Mouse (Mus musculus): Measurements from ENCODE around the gene Rftn1. TPM values are rescaled to one million over a fixed set of nuclear protein-coding genes. Genes with fewer than 3 reads are reported as not detected.

Gene Rftn1
- total and polyA plus RNA-seq, 2 experiments from 2014 or later, result 19.7 to 44.4 TPM

GRCm38 (mm10) chr17:49987095-49987494, 203.4 kb downstream of the Rftn1 start:
- H3K27me3 ChIP-seq (ENCODE audit: insufficient read depth, low read length), result no peaks in the 10 kb centered on the region
- TF ChIP-seq CTCF (IDR thresholded peaks at IDR 0.05; ENCODE audit: low read depth), result no peak
- no peaks in the 10 kb centered on the region for H3K9me3 ChIP-seq (ENCODE audit: low read length)
- 93% methylated on average over 6 of the region's 6 CpGs for WGBS
- H3K27ac ChIP-seq, result no peak overlapping the region
- no peaks in the 10 kb centered on the region for H3K4me1 ChIP-seq (ENCODE audit: insufficient read depth, low read length)
- no peak for DNase-seq (ENCODE audit: low spot score)
- H3K9ac ChIP-seq (replicated peaks; ENCODE audit: low read length), result no peak overlapping the region
- no peak overlapping the region for H3K4me2 ChIP-seq (ENCODE audit: low read depth, low read length)
- H3K4me3 ChIP-seq (ENCODE audit: low read length), result no peak overlapping the region
- H3K36me3 ChIP-seq (ENCODE audit: insufficient read depth, low read length), result no peaks in the 10 kb centered on the region
- ATAC-seq, result no peak

GRCm38 (mm10) chr17:49983478-49983877, 207.0 kb downstream of the Rftn1 start:
- DNase-seq (ENCODE audit: low spot score) (no peak), ATAC-seq (no peak)
- Histone ChIP-seq H3K9me3 (ENCODE audit: low read length) (no peaks in the 10 kb centered on the region), H3K27ac (no peak overlapping the region), H3K36me3 (ENCODE audit: insufficient read depth, low read length) (no peaks in the 10 kb centered on the region), H3K4me1 (ENCODE audit: insufficient read depth, low read length) (no peaks in the 10 kb centered on the region), H3K27me3 (ENCODE audit: insufficient read depth, low read length) (no peaks in the 10 kb centered on the region), H3K4me2 (ENCODE audit: low read depth, low read length) (no peak overlapping the region), H3K9ac (replicated peaks; ENCODE audit: low read length) (no peak overlapping the region), H3K4me3 (ENCODE audit: low read length) (no peak overlapping the region)
- WGBS, result 87% methylated on average over 5 of the region's 5 CpGs
- TF ChIP-seq CTCF (IDR thresholded peaks at IDR 0.05; ENCODE audit: low read depth), result no peak

GRCm38 (mm10) chr17:49982611-49983390, 207.7 kb downstream of the Rftn1 start:
- H3K4me2 ChIP-seq (ENCODE audit: low read depth, low read length), result no peak overlapping the region
- DNase-seq (ENCODE audit: low spot score) (no peak), ATAC-seq (no peak)
- no peak overlapping the region for H3K27ac ChIP-seq
- no peaks in the 10 kb centered on the region for H3K27me3 ChIP-seq (ENCODE audit: insufficient read depth, low read length)
- H3K4me1 ChIP-seq (ENCODE audit: insufficient read depth, low read length), result no peaks in the 10 kb centered on the region
- no peak for TF ChIP-seq CTCF (IDR thresholded peaks at IDR 0.05; ENCODE audit: low read depth)
- no peaks in the 10 kb centered on the region for H3K9me3 ChIP-seq (ENCODE audit: low read length)
- 79% methylated on average over 6 of the region's 6 CpGs for WGBS
- no peak overlapping the region for H3K4me3 ChIP-seq (ENCODE audit: low read length)
- H3K36me3 ChIP-seq (ENCODE audit: insufficient read depth, low read length), result no peaks in the 10 kb centered on the region
- no peak overlapping the region for H3K9ac ChIP-seq (replicated peaks; ENCODE audit: low read length)

- H3K4me1 ChIP-seq (ENCODE audit: insufficient read depth, low read length), result no peaks in the 10 kb centered on the region
- H3K27ac ChIP-seq, result no peak overlapping the region
- DNase-seq (ENCODE audit: low spot score), result no peak
- WGBS, result 84% methylated on average over 4 of the region's 4 CpGs
- no peak for ATAC-seq
- no peak overlapping the region for H3K4me2 ChIP-seq (ENCODE audit: low read depth, low read length)
- TF ChIP-seq CTCF (IDR thresholded peaks at IDR 0.05; ENCODE audit: low read depth), result peak; percentile 45
- H3K36me3 ChIP-seq (ENCODE audit: insufficient read depth, low read length), result no peaks in the 10 kb centered on the region
- H3K9ac ChIP-seq (replicated peaks; ENCODE audit: low read length), result no peak overlapping the region
- H3K9me3 ChIP-seq (ENCODE audit: low read length), result no peaks in the 10 kb centered on the region
- H3K4me3 ChIP-seq (ENCODE audit: low read length), result no peak overlapping the region
- no peaks in the 10 kb centered on the region for H3K27me3 ChIP-seq (ENCODE audit: insufficient read depth, low read length)
Measured at GRCm38 (mm10) chr17:49981591-49981990, 208.9 kb downstream of the Rftn1 start.

- ATAC-seq (no peak), DNase-seq (ENCODE audit: low spot score) (no peak)
- WGBS, result 95% methylated on average over 4 of the region's 4 CpGs
- TF ChIP-seq CTCF (IDR thresholded peaks at IDR 0.05; ENCODE audit: low read depth), result no peak
- H3K4me1 ChIP-seq (ENCODE audit: insufficient read depth, low read length), result no peaks in the 10 kb centered on the region
- no peak overlapping the region for H3K9ac ChIP-seq (replicated peaks; ENCODE audit: low read length)
- H3K4me3 ChIP-seq (ENCODE audit: low read length), result no peak overlapping the region
- H3K27me3 ChIP-seq (ENCODE audit: insufficient read depth, low read length), result no peaks in the 10 kb centered on the region
- H3K27ac ChIP-seq, result no peak overlapping the region
- no peak overlapping the region for H3K4me2 ChIP-seq (ENCODE audit: low read depth, low read length)
- H3K36me3 ChIP-seq (ENCODE audit: insufficient read depth, low read length), result no peaks in the 10 kb centered on the region
- no peaks in the 10 kb centered on the region for H3K9me3 ChIP-seq (ENCODE audit: low read length)
Measured at GRCm38 (mm10) chr17:49979761-49980285, 210.7 kb downstream of the Rftn1 start.

DNA sequence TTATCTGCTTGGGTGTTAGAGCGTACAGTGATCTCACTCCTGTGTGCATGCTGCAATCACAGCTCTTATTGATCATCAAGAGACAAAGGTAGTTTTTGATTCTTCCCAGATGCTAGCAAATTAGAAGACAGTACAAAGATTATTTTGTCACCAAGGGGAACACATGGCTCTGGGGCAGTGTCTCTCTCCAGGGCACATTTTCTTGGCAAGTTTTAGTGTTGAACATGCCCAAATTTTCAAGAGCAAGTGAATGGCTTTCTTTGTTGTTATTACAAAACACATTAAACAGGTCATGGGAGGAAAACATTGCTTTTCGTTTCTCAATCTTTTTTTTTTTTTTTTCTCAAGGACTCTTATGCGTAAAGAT, 213.1 kb downstream of the Rftn1 start:
- Histone ChIP-seq H3K4me1 (ENCODE audit: insufficient read depth, low read length) (no peaks in the 10 kb centered on the region), H3K4me2 (ENCODE audit: low read depth, low read length) (no peak overlapping the region), H3K27me3 (ENCODE audit: insufficient read depth, low read length) (no peaks in the 10 kb centered on the region), H3K36me3 (ENCODE audit: insufficient read depth, low read length) (no peaks in the 10 kb centered on the region), H3K9ac (replicated peaks; ENCODE audit: low read length) (no peak overlapping the region), H3K4me3 (ENCODE audit: low read length) (no peak overlapping the region), H3K9me3 (ENCODE audit: low read length) (no peaks in the 10 kb centered on the region), H3K27ac (no peak overlapping the region)
- ATAC-seq (peak; percentile 38; the same call in 1 of the 2 replicates), DNase-seq (ENCODE audit: low spot score) (peak; percentile 23)
- TF ChIP-seq CTCF (IDR thresholded peaks at IDR 0.05; ENCODE audit: low read depth), result no peak
- WGBS, result 47% methylated on average over 3 of the region's 3 CpGs

Measured in hindbrain, postnatal 0 days (tissue).